23 mouse cellular contexts compared by ENCODE assay signal in the genomic region with DNA sequence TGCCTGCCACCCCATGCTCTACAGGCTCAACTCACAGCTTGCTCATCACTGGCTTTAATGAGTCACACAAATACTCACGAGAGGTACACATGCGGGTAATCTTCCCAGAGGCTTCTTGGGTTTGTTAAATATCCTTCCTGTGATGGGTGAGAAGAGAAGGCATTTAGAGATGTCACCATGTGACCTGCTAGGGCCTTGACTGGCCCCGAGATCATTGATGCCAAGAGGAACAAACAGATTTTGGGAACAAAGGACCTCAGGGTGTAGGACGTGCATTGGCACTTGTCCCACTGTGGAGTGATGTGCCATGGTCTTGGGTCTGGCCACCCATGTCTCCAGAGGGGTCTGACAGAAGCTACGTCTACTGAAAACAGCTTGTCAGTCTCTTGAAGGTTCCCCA. TPM values are rescaled to one million over a fixed set of nuclear protein-coding genes. Genes with fewer than 3 reads are reported as not detected.
DNase-seq lines count a peak whose midpoint lies in the region; ATAC-seq and TF ChIP-seq lines count a peak whose summit lies in the region.
"Had no signal": no experiment of that assay in that cellular context is flagged by ENCODE, and none has a peak within 500 bp of the region (broad histone marks: within the 10 kb centered on the region; RNA-seq: fewer than 3 reads in every experiment).

No protein-coding gene starts in this region.

- DNase-seq in gastrocnemius, adult 2 months = no peak
- DNase-seq in gastrocnemius, postnatal 4 days (ENCODE audit: low spot score in 2 of 2) = no peak
- peak; percentile 1 for DNase-seq in kidney, postnatal 10 days
- peak; percentile 48 for DNase-seq in 3T3-L1 (ENCODE audit: low read depth, low spot score)
- DNase-seq in cerebellum, adult 2 months = no peak
- DNase-seq: adrenal gland, adult 8-10 months; adrenal gland, postnatal 14 days; adrenal gland, postnatal 36 days; cerebellum, adult 18-20 months; cerebellum, adult 9-10 months; cerebellum, postnatal 10 days; cerebellum, postnatal 25 days; forebrain, postnatal 0 days had no signal

- no peaks in the 10 kb centered on the region for H3K27me3 ChIP-seq in kidney, embryonic 16.5 days (ENCODE audit: insufficient read depth, low read length)
- no peaks in the 10 kb centered on the region for H3K27me3 ChIP-seq in cerebellum, adult 2 months (ENCODE audit: control insufficient read depth, insufficient read depth, low read length)
- H3K27me3 ChIP-seq: CH12.LX; embryonic facial prominence, embryonic 12.5 days; forebrain, embryonic 13.5 days; forebrain, embryonic 15.5 days; Patski had no signal

- peaks cover 57% of the 10 kb centered on the region for H3K36me3 ChIP-seq in kidney, embryonic 16.5 days (ENCODE audit: insufficient read depth, low read length)
- H3K36me3 ChIP-seq: forebrain, embryonic 15.5 days had no signal

- TF ChIP-seq POLR2A in cerebellum, adult 2 months (IDR thresholded peaks at IDR 0.05; ENCODE audit: borderline replicate concordance, insufficient read depth, low read length) = no peak

- peaks cover 4% of the 10 kb centered on the region; the same call in 1 of the 2 replicates for H3K4me1 ChIP-seq in kidney, embryonic 16.5 days (ENCODE audit: insufficient read depth, low read length)
- H3K4me1 ChIP-seq in cerebellum, adult 2 months (ENCODE audit: control insufficient read depth, insufficient read depth, low read length) = peaks cover 10% of the 10 kb centered on the region
- H3K4me1 ChIP-seq: embryonic facial prominence, embryonic 12.5 days; forebrain, embryonic 13.5 days had no signal

- H3K4me2 ChIP-seq in kidney, embryonic 16.5 days (replicated peaks; ENCODE audit: low read depth, low read length) = no peak overlapping the region
- H3K4me2 ChIP-seq: embryonic facial prominence, embryonic 12.5 days; forebrain, embryonic 13.5 days; forebrain, embryonic 15.5 days had no signal

- H3K9ac ChIP-seq in kidney, embryonic 16.5 days (replicated peaks; ENCODE audit: low read length) = no peak overlapping the region
- H3K9ac ChIP-seq: embryonic facial prominence, embryonic 12.5 days; forebrain, embryonic 13.5 days; forebrain, embryonic 15.5 days; forebrain, postnatal 0 days had no signal

- 0 out of 2 replicates have a peak overlapping the region, but pooled peaks have one; percentile 21 for H3K27ac ChIP-seq in gastrocnemius, adult 2 months
- no peak overlapping the region for H3K27ac ChIP-seq in kidney, embryonic 16.5 days (ENCODE audit: low read length)
- no peak overlapping the region for H3K27ac ChIP-seq in cerebellum, adult 2 months (ENCODE audit: insufficient read depth, low read length)
- H3K27ac ChIP-seq: embryonic facial prominence, embryonic 10.5 days; embryonic facial prominence, embryonic 12.5 days; forebrain, embryonic 13.5 days; forebrain, embryonic 15.5 days had no signal

- ATAC-seq in kidney, embryonic 16.5 days (ENCODE audit: low FRiP score, low TSS enrichment) = no peak
- ATAC-seq: activated CD4-positive, CD25-positive, alpha-beta regulatory T cell, adult 4 months; CD4-positive, CD25-positive, alpha-beta regulatory T cell, adult 4 months; forebrain, embryonic 13.5 days; forebrain, embryonic 15.5 days; forebrain, postnatal 0 days; Patski had no signal

- intact Hi-C loops in gastrocnemius, adult 2 months (cut with DNase I) = loop anchor here (5.0 kb wide), 1 partner anchor 71 kb away; the partner anchor contains the start of gene Tram2

- no peaks in the 10 kb centered on the region for H3K9me3 ChIP-seq in kidney, embryonic 16.5 days (ENCODE audit: low read length)
- H3K9me3 ChIP-seq: embryonic facial prominence, embryonic 10.5 days; embryonic facial prominence, embryonic 12.5 days; forebrain, embryonic 13.5 days; forebrain, embryonic 15.5 days; G1E had no signal

- H3K4me3 ChIP-seq in gastrocnemius, adult 2 months = no peak overlapping the region
- H3K4me3 ChIP-seq in kidney, embryonic 16.5 days (ENCODE audit: low read length) = no peak overlapping the region
- H3K4me3 ChIP-seq in cerebellum, adult 2 months (replicated peaks; ENCODE audit: insufficient read depth, low read depth, low read length) = no peak overlapping the region
- H3K4me3 ChIP-seq: embryonic facial prominence, embryonic 10.5 days; embryonic facial prominence, embryonic 12.5 days; forebrain, embryonic 13.5 days; forebrain, embryonic 15.5 days had no signal

- TF ChIP-seq CTCF in gastrocnemius, adult 2 months (IDR thresholded peaks at IDR 0.05) = no peak
- TF ChIP-seq CTCF in cerebellum, adult 2 months (IDR thresholded peaks at IDR 0.05; ENCODE audit: borderline replicate concordance, insufficient read depth, low read depth, low read length) = no peak

- 88% methylated on average over 5 of the region's 5 CpGs for WGBS in kidney, embryonic 16.5 days
- WGBS in cerebellum, adult 2 months = 73% methylated on average over 5 of the region's 5 CpGs

RNA-seq across cellular contexts. Expression of gene Efhc1, which starts 55.3 kb away (rescaled TPM):
- total RNA-seq in gastrocnemius, adult 2 months (2021) = under 1 TPM; 0.18 to 0.50 TPM
- 1 to 10 TPM; 2.9 to 5.0 TPM for total RNA-seq in gastrocnemius, postnatal 4 days (2021)
- 2.5 and 2.6 TPM in 2 replicates for polyA plus RNA-seq in kidney, embryonic 16.5 days (2015; fragmentation: Nextera tagmentation; extraction: Ambion mirVana)
- polyA plus RNA-seq in cerebellum, adult 2 months (2012; rRNA removed) = 2.1 and 3.0 TPM in 2 replicates
- total RNA-seq: CH12.LX, G1E had no signal
- polyA plus RNA-seq: G1E had no signal

Comparison
In these comparisons a context has a peak if more than half of its experiments do, and no peak if none do; other contexts are left out.
1. DNase-seq: peak in kidney, postnatal 10 days (single experiment) and 3T3-L1 (single experiment); none in gastrocnemius, adult 2 months (single experiment), gastrocnemius, postnatal 4 days (0 of 2) and cerebellum, adult 2 months (0 of 2).